Mouse (Mus musculus) liver, adult 2 months (tissue): ENCODE results near the gene Cd52. TPM values are rescaled to one million over a fixed set of nuclear protein-coding genes. Genes with fewer than 3 reads are reported as not detected.

ENCODE experiments used
- DNase-seq: peaks from one replicate; pipeline ENCODE4 v3.0.0-alpha.2; 2011; ENCODE audit warnings: low read depth, low spot score; ENCODE audit errors: extremely low read depth
- H3K27ac ChIP-seq: fragments of 200-500 bp; replicated peaks from 2 replicates; pipeline ENCODE4 v1.5.1; 2012; ENCODE audit warnings: low read depth, mild to moderate bottlenecking, control low read depth, inconsistent platforms, low read length; ENCODE audit not compliant: insufficient read depth
- H3K27me3 ChIP-seq: fragments of 200-500 bp; 2 replicates; pipeline ENCODE4 v1.6.1; 2012; ENCODE audit warnings: mild to moderate bottlenecking, moderate library complexity, low read length, inconsistent platforms; ENCODE audit not compliant: control insufficient read depth, insufficient read depth
- H3K36me3 ChIP-seq: fragments of 200-500 bp; 2 replicates; pipeline ENCODE4 v1.6.1; 2012; ENCODE audit warnings: low read length, inconsistent platforms; ENCODE audit not compliant: control insufficient read depth, insufficient read depth
- H3K4me1 ChIP-seq: fragments of 200-500 bp; 2 replicates; pipeline ENCODE4 v1.6.1; 2011; ENCODE audit warnings: low read length; ENCODE audit not compliant: control insufficient read depth, insufficient read depth
- H3K4me3 ChIP-seq: fragments of 200-500 bp; 2 replicates; pipeline ENCODE4 v1.5.1; 2011; ENCODE audit warnings: low read depth, mild to moderate bottlenecking, control low read depth, low read length, moderate library complexity; ENCODE audit not compliant: insufficient read depth
- H3K79me2 ChIP-seq: fragments of 200-500 bp; 2 replicates; pipeline ENCODE4 v1.6.1; 2012; ENCODE audit warnings: inconsistent platforms, mild to moderate bottlenecking, low read length, moderate library complexity; ENCODE audit not compliant: control insufficient read depth, insufficient read depth
- H3K9ac ChIP-seq: fragments of 200-500 bp; 2 replicates; pipeline ENCODE4 v1.6.1; 2012; ENCODE audit warnings: low read depth, mild to moderate bottlenecking, control low read depth, inconsistent platforms, low read length
- CTCF ChIP-seq: fragments of 200-500 bp; IDR thresholded peaks from 2 replicates; pipeline ENCODE4 v1.5.1; 2011; ENCODE audit warnings: low read depth, low read length, control low read depth
- POLR2A ChIP-seq: fragments of 200-500 bp; IDR thresholded peaks from 2 replicates; pipeline ENCODE4 v1.6.1; 2011; ENCODE audit warnings: low read length, control low read depth; ENCODE audit not compliant: insufficient read depth; ENCODE audit errors: extremely low read depth
- WGBS: fragments of 180-500 bp; shearing (Covaris S2); methylation state at CpG from one replicate; pipeline ENCODE4 v1.1.7; 2018; 5-methylcytosine and 5-hydroxymethylcytosine counted together
- polyA plus RNA-seq: library from polyadenylated mRNA; depleted of rRNA; stranded (reverse); fragments of >200 nt; gene quantifications from 2 replicates; pipeline ENCODE4 v1.2.3, GENCODE M21; 2012
- total RNA-seq: library from RNA; depleted of rRNA; stranded (reverse); fragments of >200 nt; gene quantifications from 2 replicates; pipeline ENCODE4 v1.2.3, GENCODE M21; 2014

Cd52 gene
- total and polyA plus RNA-seq, 2 experiments: 10.4 to 20.0 TPM

- DNase-seq: peak; percentile 31
- no peak overlapping the region for H3K27ac ChIP-seq
- WGBS: 67% methylated on average over 8 of the region's 8 CpGs
- H3K27me3 ChIP-seq: no peaks in the 10 kb centered on the region
- H3K4me1 ChIP-seq: no peaks in the 10 kb centered on the region
- H3K4me3 ChIP-seq: no peak overlapping the region
- H3K36me3 ChIP-seq: no peaks in the 10 kb centered on the region
- TF ChIP-seq CTCF: no peak
- TF ChIP-seq POLR2A: no peak
- H3K79me2 ChIP-seq: no peaks in the 10 kb centered on the region
- no peak overlapping the region for H3K9ac ChIP-seq
Observed at GRCm38 (mm10) chr4:134117012-134117411, 22.1 kb upstream of the Cd52 start.

GRCm38 (mm10) chr4:134116501-134116900 lies 21.6 kb upstream of the Cd52 start:
- Histone ChIP-seq H3K27ac (no peak overlapping the region), H3K27me3 (no peaks in the 10 kb centered on the region), H3K36me3 (no peaks in the 10 kb centered on the region), H3K4me1 (no peaks in the 10 kb centered on the region), H3K9ac (no peak overlapping the region), H3K4me3 (no peak overlapping the region), H3K79me2 (no peaks in the 10 kb centered on the region)
- WGBS: 87% methylated on average over 2 of the region's 2 CpGs
- no peak for DNase-seq
- no peak for TF ChIP-seq CTCF
- no peak for TF ChIP-seq POLR2A

- WGBS: 90% methylated on average over 16 of the region's 16 CpGs
- H3K27ac ChIP-seq: no peak overlapping the region
- no peak for DNase-seq
- no peak for TF ChIP-seq POLR2A
- no peak overlapping the region for H3K4me3 ChIP-seq
- no peaks in the 10 kb centered on the region for H3K36me3 ChIP-seq
- no peaks in the 10 kb centered on the region for H3K79me2 ChIP-seq
- H3K9ac ChIP-seq: no peak overlapping the region
- H3K27me3 ChIP-seq: no peaks in the 10 kb centered on the region
- H3K4me1 ChIP-seq: no peaks in the 10 kb centered on the region
Observed at GRCm38 (mm10) chr4:134115215-134116144, 20.6 kb upstream of the Cd52 start.

- H3K36me3 ChIP-seq: no peaks in the 10 kb centered on the region
- WGBS: 97% methylated on average over 4 of the region's 4 CpGs
- no peaks in the 10 kb centered on the region for H3K4me1 ChIP-seq
- no peak overlapping the region for H3K9ac ChIP-seq
- no peaks in the 10 kb centered on the region for H3K27me3 ChIP-seq
- H3K27ac ChIP-seq: no peak overlapping the region
- no peak for TF ChIP-seq POLR2A
- no peak for TF ChIP-seq CTCF
- no peak for DNase-seq
- H3K79me2 ChIP-seq: no peaks in the 10 kb centered on the region
- H3K4me3 ChIP-seq: no peak overlapping the region
Observed at GRCm38 (mm10) chr4:134114038-134114437, 19.2 kb upstream of the Cd52 start.

- Histone ChIP-seq H3K4me1 (no peaks in the 10 kb centered on the region), H3K27ac (no peak overlapping the region), H3K27me3 (no peaks in the 10 kb centered on the region), H3K4me3 (no peak overlapping the region), H3K36me3 (no peaks in the 10 kb centered on the region), H3K9ac (no peak overlapping the region), H3K79me2 (no peaks in the 10 kb centered on the region)
- DNase-seq: no peak
- WGBS: 84% methylated on average over 10 of the region's 10 CpGs
- TF ChIP-seq CTCF: no peak
Observed at GRCm38 (mm10) chr4:134113356-134113994, 18.6 kb upstream of the Cd52 start.

GRCm38 (mm10) chr4:134112403-134112802 lies 17.5 kb upstream of the Cd52 start:
- Histone ChIP-seq H3K4me3 (no peak overlapping the region), H3K79me2 (no peaks in the 10 kb centered on the region), H3K9ac (no peak overlapping the region), H3K4me1 (no peaks in the 10 kb centered on the region), H3K27ac (no peak overlapping the region), H3K36me3 (no peaks in the 10 kb centered on the region), H3K27me3 (no peaks in the 10 kb centered on the region)
- TF ChIP-seq POLR2A (no peak), CTCF (no peak)
- no peak for DNase-seq
- 70% methylated on average over 6 of the region's 6 CpGs for WGBS
